Mouse (Mus musculus) forebrain, embryonic 15.5 days (tissue): ENCODE measurements around the gene Patl2. TPM values are rescaled to one million over a fixed set of nuclear protein-coding genes. Genes with fewer than 3 reads are reported as not detected.

Source experiments
- ATAC-seq: fragments of 200-750 bp; cut with Nextera tagmentation; replicated peaks from 2 replicates; pipeline ENCODE4 v1.8.0; 2017; ENCODE audit warnings: mild to moderate bottlenecking, moderate TSS enrichment, moderate library complexity
- H3K27ac ChIP-seq: fragments of 300-500 bp; sonication (generic); replicated peaks from 2 replicates; pipeline ENCODE4 v1.5.1; 2015; ENCODE audit warnings: mild to moderate bottlenecking, inconsistent platforms
- H3K27me3 ChIP-seq: fragments of 300-500 bp; sonication (generic); 2 replicates; pipeline ENCODE4 v1.6.1; 2015; ENCODE audit warnings: inconsistent platforms
- H3K36me3 ChIP-seq: fragments of 300-500 bp; sonication (generic); 2 replicates; pipeline ENCODE4 v1.6.1; 2015; ENCODE audit warnings: mild to moderate bottlenecking, inconsistent platforms
- H3K4me1 ChIP-seq: fragments of 300-500 bp; sonication (generic); 2 replicates; pipeline ENCODE4 v1.6.1; 2015; ENCODE audit warnings: inconsistent platforms
- H3K4me2 ChIP-seq: fragments of 300-500 bp; sonication (generic); replicated peaks from 2 replicates; pipeline ENCODE4 v1.6.1; 2015; ENCODE audit warnings: mild to moderate bottlenecking, inconsistent platforms
- H3K4me3 ChIP-seq: fragments of 300-500 bp; sonication (generic); 2 replicates; pipeline ENCODE4 v1.5.1; 2015; ENCODE audit warnings: mild to moderate bottlenecking, inconsistent platforms
- H3K9ac ChIP-seq: fragments of 300-500 bp; sonication (generic); replicated peaks from 2 replicates; pipeline ENCODE4 v1.6.1; 2015; ENCODE audit warnings: mild to moderate bottlenecking, inconsistent platforms
- H3K9me3 ChIP-seq: fragments of 300-500 bp; sonication (generic); 2 replicates; pipeline ENCODE4 v1.6.1; 2016; ENCODE audit warnings: inconsistent platforms
- WGBS: fragments of 180-500 bp; shearing (Covaris S2); methylation state at CpG from one replicate; pipeline ENCODE4 v1.1.7; 2015; ENCODE audit warnings: mixed read lengths; 5-methylcytosine and 5-hydroxymethylcytosine counted together
- polyA plus RNA-seq: library from polyadenylated mRNA; unstranded; fragments of >200 nt; fragmentation: Nextera tagmentation; extraction: Ambion mirVana; gene quantifications from 2 replicates; pipeline ENCODE4 v1.2.1, GENCODE M21; 2015

The Patl2 gene
- not detected in 2 replicates for polyA plus RNA-seq

DNA sequence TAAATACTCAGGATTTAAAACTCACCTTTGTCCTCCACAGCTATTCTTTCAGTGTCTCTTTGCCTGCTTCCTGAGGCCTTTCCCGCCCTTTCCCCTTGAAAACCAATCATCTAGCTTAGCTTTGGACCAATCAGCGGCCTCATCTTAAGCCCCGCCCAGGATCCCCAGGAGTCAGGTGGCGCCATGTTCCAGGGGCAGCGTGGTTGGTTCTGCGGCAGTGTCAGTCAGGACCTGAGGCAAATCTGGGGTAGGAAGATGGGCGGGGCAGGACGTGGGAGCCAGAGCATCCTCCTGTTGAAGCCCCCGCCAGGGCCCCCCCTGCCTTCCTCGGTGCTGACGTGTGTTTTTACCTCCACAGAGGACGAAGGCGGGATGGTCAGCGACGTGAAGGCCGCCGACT is at the start of gene Patl2, which contains the start of gene Terb2:
Gene Patl2, minus strand, starts transcription at position 84 of the 400 bp plus-strand sequence.
Gene Terb2, plus strand, starts transcription at position 167 of the 400 bp plus-strand sequence.
- no peak for ATAC-seq

DNA sequence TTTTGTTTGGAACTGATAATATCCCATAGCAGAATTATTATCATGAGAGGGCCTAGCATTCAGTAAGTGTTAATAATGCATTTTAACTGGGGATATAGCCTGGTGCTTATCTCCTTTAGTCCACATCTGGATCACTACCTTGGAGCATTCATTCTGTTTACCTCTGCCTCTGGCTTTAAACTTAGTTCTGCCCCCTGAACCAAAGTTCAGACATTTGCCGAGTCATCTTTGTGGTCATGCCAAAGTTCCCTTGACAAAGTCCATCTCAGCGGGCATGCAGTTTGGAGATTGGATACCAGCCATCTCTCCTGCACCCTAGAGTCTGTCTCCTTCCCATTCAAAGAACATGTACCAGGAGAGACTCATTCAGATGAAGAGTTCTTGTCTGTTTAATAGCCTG is 49.4 kb upstream of the Patl2 start:
- Histone ChIP-seq H3K27me3 (no peaks in the 10 kb centered on the region), H3K9ac (peak overlapping the region; percentile 48), H3K4me1 (peaks cover 13% of the 10 kb centered on the region), H3K9me3 (no peaks in the 10 kb centered on the region), H3K4me3 (peak overlapping the region; percentile 58), H3K36me3 (no peaks in the 10 kb centered on the region), H3K27ac (no peak overlapping the region), H3K4me2 (peak overlapping the region; percentile 64)
- no peak for ATAC-seq
- 79% methylated on average over 2 of the region's 2 CpGs for WGBS

More for the DNA sequence above, at the start of gene Patl2, which contains the start of gene Terb2:
- no peaks in the 10 kb centered on the region for H3K4me1 ChIP-seq
- H3K9ac ChIP-seq = no peak within 1 kb of the TSS
- 81% methylated on average over 17 of the region's 17 CpGs for WGBS
- H3K27ac ChIP-seq = no peak within 1 kb of the TSS
- H3K4me3 ChIP-seq = no peak within 1 kb of the TSS
- no peaks in the 10 kb centered on the region for H3K27me3 ChIP-seq
- no peaks in the 10 kb centered on the region for H3K9me3 ChIP-seq
- no peak within 1 kb of the TSS for H3K4me2 ChIP-seq
- H3K36me3 ChIP-seq = no peaks in the 10 kb centered on the region

DNA sequence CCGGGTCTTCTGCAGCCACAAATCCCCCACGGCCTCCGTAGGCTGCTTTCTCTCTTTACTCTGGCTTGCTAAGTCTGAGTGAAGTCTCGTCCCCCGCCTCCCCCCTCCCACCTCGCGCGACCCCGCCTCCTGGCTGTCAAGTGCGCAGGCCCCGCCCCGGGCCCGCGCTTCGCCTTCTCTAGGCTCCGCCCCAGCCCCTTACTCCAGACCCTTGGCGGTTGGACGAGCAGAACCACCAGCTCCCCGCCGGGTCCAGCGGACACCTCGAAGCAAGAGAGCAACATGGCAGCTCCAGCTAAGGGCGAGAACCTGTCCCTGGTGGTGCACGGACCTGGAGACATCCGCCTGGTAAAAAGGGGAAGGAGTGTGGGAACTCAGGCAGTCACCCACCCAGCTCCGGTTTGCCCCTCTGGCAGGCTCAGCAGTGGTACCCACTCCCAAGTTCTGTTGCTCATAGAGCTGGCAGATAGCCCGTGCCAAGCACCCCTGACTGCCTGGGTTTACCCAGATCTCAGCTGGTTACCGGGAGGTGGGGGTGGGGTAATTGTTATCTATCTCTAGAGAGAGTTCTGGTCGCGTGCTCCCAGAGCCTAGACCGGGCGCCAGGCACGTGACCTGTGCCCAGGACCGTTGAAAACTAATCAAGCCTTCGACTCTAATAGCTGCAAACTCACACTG is 48.8 kb upstream of the Patl2 start, which contains the start of gene Sord:
Gene Sord, plus strand, starts transcription at position 139 of the 678 bp plus-strand sequence.
- H3K4me3 ChIP-seq = peak within 1 kb of the TSS; percentile 58
- under 1% methylated on average over 35 of the region's 35 CpGs for WGBS
- peak; percentile 95 for ATAC-seq

DNA sequence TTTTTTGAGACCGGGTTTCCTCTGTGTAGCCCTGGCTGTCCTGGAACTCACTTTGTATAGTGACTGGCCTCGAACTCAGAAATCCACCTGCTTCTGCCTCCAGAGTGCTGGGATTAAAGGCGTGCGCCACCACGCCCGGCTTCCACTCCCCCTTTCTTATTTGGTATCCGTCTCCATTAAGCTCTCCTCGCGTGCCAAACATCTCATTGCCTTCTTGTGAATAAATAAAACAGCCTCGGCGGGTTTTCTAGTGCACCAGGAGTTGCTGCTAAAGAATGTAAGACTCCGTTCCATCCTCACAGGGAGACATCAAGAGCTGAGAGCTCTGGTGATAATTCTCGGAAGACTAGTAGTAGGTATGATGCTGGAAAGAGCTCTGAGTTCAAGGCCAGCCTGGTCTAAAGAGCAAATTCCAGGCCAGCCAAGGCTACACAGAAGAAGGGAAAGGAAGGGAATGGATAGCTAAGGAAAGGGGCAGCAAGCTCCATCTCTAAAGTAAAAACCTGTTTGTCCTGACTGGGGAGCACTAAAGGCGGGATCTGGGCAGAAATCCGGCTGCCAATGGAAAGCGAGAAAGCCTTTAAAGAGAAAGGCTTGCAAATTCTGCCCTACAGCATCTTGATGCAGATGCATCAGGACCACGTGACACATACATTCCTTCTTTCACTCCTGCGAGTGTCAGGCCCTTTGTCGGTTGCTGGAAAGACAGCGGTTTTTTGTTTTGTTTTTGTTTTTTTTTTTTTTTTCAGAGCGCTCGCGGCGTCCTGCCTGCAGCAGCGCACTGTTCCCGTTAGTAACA is 48.0 kb upstream of the Patl2 start:
- Histone ChIP-seq H3K9me3 (no peaks in the 10 kb centered on the region), H3K4me3 (peak overlapping the region; percentile 58), H3K4me2 (peak overlapping the region; percentile 64), H3K27ac (peak overlapping the region; percentile 86), H3K9ac (peak overlapping the region; percentile 48), H3K27me3 (no peaks in the 10 kb centered on the region), H3K36me3 (no peaks in the 10 kb centered on the region), H3K4me1 (peaks cover 13% of the 10 kb centered on the region)
- ATAC-seq = peak; percentile 47
- WGBS = 5% methylated on average over 26 of the region's 26 CpGs

More for the DNA sequence above, 48.8 kb upstream of the Patl2 start, which contains the start of gene Sord:
- H3K4me2 ChIP-seq = peak within 1 kb of the TSS; percentile 64
- H3K27me3 ChIP-seq = no peaks in the 10 kb centered on the region
- H3K9ac ChIP-seq = peak within 1 kb of the TSS; percentile 48
- H3K27ac ChIP-seq = peak within 1 kb of the TSS; percentile 86
- no peaks in the 10 kb centered on the region for H3K9me3 ChIP-seq
- peaks cover 13% of the 10 kb centered on the region for H3K4me1 ChIP-seq
- no peaks in the 10 kb centered on the region for H3K36me3 ChIP-seq

DNA sequence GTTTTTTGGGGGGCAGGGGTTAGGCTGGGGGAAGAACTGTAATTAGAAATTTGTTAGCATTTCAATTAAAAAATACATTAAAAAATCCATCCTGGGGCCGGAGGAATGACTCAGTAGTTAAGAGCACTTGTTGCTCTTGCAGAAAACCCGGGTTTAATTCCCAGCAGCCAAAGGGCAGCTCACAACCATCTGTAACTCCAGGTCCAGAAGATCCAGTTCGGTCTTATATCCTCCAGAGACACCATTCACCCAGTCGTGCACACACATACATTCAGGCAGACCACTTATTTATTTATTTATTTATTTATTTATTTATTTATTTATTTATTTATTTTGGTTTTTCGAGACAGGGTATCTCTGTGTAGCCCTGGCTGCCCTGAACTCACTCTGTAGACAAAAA is 47.4 kb upstream of the Patl2 start:
- Histone ChIP-seq H3K27ac (no peak overlapping the region), H3K36me3 (no peaks in the 10 kb centered on the region), H3K4me3 (peak overlapping the region; percentile 58; the same call in 1 of the 2 replicates), H3K9ac (no peak overlapping the region), H3K4me1 (peaks cover 13% of the 10 kb centered on the region), H3K4me2 (peak overlapping the region; percentile 64), H3K27me3 (no peaks in the 10 kb centered on the region), H3K9me3 (no peaks in the 10 kb centered on the region)
- ATAC-seq = no peak; the same call in 1 of the 2 replicates
- WGBS = 56% methylated on average over 5 of the region's 5 CpGs

DNA sequence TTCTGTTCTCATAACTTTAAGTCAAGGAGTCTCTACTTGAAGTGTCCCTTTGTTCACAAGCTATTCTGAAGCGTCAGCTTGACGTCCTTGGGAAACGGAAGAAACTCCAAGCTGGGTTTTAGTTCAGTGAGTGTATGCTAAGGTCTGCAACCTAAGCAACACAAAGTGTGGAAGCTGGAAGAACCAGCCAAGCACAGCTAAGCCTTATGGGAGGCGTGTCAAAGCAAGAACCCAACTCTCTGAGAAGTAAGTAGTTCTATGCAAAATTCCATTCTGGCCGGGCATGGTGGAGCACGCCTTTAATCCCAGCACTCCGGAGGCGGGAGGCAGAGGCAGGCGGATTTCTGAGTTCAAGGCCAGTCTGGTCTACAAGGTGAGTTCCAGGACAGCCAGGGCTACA is 45.6 kb upstream of the Patl2 start:
- H3K4me3 ChIP-seq = no peak overlapping the region
- ATAC-seq = no peak
- no peak overlapping the region for H3K9ac ChIP-seq
- no peaks in the 10 kb centered on the region for H3K36me3 ChIP-seq
- H3K4me1 ChIP-seq = peaks cover 13% of the 10 kb centered on the region
- no peak overlapping the region for H3K27ac ChIP-seq
- H3K4me2 ChIP-seq = no peak overlapping the region
- no peaks in the 10 kb centered on the region for H3K27me3 ChIP-seq
- no peaks in the 10 kb centered on the region for H3K9me3 ChIP-seq
- WGBS = 80% methylated on average over 9 of the region's 9 CpGs

DNA sequence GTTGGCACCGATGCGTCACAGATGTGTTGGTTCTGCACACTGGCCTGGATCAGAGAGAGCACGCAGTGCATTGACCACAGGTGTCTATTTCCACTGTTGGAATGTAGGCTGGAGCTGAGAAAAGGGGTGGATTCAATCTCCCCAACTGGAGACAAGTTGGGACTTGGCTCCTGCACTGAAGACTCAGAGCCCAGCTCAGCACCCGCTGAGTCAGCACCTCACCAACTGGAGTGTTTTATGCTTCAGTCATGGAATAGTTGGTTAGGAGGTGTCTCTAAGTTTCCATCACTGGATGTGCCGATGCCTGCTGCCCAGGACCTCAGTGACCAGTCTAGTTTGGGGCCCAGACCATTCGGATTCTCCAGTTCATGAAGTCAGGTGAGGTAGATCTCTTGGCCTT is 44.4 kb upstream of the Patl2 start:
- no peak overlapping the region for H3K4me2 ChIP-seq
- no peaks in the 10 kb centered on the region for H3K36me3 ChIP-seq
- H3K4me1 ChIP-seq = peaks cover 10% of the 10 kb centered on the region
- 91% methylated on average over 6 of the region's 6 CpGs for WGBS
- no peaks in the 10 kb centered on the region for H3K27me3 ChIP-seq
- no peak for ATAC-seq
- H3K4me3 ChIP-seq = no peak overlapping the region
- H3K9ac ChIP-seq = no peak overlapping the region
- no peak overlapping the region for H3K27ac ChIP-seq
- no peaks in the 10 kb centered on the region for H3K9me3 ChIP-seq

DNA sequence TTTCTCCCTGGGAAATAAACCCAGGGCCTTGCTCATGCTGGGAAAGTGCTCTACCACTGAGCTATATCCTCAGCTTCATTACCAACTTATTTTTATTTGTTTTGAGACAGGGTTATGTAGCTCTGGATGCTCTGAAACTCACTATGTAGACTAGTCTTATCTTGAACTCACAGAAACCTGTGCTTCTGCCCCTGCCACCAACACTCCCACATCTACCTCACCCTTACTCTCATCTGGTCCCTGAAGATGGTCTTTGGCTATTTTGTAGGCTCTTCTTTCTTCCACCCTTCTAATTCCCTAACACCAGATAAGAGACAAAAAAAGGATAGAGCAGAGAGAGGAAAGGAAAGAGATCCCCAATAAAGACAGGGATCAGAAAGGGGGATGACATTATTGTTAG is 37.7 kb upstream of the Patl2 start:
- ATAC-seq = no peak
- no peak overlapping the region for H3K4me3 ChIP-seq
- no peaks in the 10 kb centered on the region for H3K9me3 ChIP-seq
- H3K36me3 ChIP-seq = no peaks in the 10 kb centered on the region
- no peaks in the 10 kb centered on the region for H3K4me1 ChIP-seq
- no peaks in the 10 kb centered on the region for H3K27me3 ChIP-seq
- H3K27ac ChIP-seq = no peak overlapping the region
- no peak overlapping the region for H3K4me2 ChIP-seq
- no peak overlapping the region for H3K9ac ChIP-seq

DNA sequence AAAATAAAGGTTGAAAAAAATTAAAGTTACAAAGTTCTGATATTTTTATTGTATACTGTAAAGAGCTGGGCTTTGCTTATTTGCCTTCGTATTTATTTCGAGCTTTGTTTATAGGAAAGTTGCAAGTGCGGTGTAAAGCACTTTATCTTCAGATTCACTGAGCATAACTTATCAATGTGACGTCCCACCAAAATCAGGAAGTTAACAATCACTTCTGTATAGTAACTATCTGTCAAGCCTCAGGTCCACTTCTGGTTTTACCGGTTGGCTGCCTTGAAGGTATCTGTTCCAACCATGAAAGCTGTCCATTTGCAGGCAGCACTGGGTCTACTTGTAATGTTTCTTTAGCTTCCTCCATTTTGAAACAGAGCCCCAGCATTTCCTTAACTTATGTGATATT is 36.3 kb upstream of the Patl2 start:
- H3K27me3 ChIP-seq = no peaks in the 10 kb centered on the region
- no peak overlapping the region for H3K9ac ChIP-seq
- WGBS = 92% methylated on average over 5 of the region's 5 CpGs
- H3K4me3 ChIP-seq = no peak overlapping the region
- no peaks in the 10 kb centered on the region for H3K9me3 ChIP-seq
- no peak for ATAC-seq
- H3K36me3 ChIP-seq = no peaks in the 10 kb centered on the region
- H3K4me2 ChIP-seq = no peak overlapping the region
- H3K27ac ChIP-seq = no peak overlapping the region
- no peaks in the 10 kb centered on the region for H3K4me1 ChIP-seq

DNA sequence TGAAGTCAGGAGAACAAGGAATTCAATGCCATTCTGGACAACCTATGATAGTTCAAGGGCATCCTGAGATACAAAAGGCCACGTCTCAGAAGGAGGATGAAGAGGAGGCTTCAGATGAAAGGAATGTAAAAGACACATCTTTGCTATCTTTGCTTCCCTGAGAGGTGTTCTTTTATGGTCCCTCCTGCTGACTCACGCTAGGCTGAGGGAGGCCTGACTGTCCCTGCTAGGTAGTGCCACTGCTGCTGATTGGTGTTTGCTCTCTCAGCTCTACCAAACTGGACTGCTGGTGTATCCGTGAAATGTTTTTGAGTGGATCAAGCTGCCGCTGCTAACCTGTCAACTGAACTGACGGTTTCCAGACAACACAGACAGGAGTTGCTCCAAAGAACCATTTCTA is 35.8 kb upstream of the Patl2 start:
- Histone ChIP-seq H3K9me3 (no peaks in the 10 kb centered on the region), H3K36me3 (no peaks in the 10 kb centered on the region), H3K9ac (no peak overlapping the region), H3K4me3 (no peak overlapping the region), H3K27ac (no peak overlapping the region), H3K27me3 (no peaks in the 10 kb centered on the region), H3K4me1 (no peaks in the 10 kb centered on the region), H3K4me2 (no peak overlapping the region)
- 70% methylated on average over 5 of the region's 5 CpGs for WGBS
- ATAC-seq = no peak

DNA sequence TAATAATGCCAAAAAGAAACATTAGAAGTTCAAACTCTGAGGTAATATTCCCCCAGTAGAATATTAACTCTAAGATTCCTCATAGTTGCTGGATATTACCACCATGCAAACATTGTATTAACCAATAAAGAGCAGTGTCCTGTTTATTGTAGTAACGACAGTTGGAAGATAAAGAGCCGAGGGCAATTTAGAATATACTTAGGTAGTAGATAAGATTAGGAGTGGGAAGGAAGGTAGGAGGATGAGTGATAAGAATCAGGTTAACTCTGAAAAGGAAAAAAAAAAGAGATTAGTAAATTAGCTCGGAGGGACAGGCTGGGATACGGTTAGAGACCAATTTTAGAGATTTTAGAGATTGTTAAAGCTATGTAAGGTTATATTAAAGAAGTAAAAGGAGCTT is 35.4 kb upstream of the Patl2 start:
- Histone ChIP-seq H3K4me1 (no peaks in the 10 kb centered on the region), H3K27ac (no peak overlapping the region), H3K4me3 (no peak overlapping the region), H3K36me3 (no peaks in the 10 kb centered on the region), H3K9ac (no peak overlapping the region), H3K4me2 (no peak overlapping the region), H3K9me3 (no peaks in the 10 kb centered on the region), H3K27me3 (no peaks in the 10 kb centered on the region)
- WGBS = 87% methylated on average over 4 of the region's 4 CpGs
- no peak for ATAC-seq

DNA sequence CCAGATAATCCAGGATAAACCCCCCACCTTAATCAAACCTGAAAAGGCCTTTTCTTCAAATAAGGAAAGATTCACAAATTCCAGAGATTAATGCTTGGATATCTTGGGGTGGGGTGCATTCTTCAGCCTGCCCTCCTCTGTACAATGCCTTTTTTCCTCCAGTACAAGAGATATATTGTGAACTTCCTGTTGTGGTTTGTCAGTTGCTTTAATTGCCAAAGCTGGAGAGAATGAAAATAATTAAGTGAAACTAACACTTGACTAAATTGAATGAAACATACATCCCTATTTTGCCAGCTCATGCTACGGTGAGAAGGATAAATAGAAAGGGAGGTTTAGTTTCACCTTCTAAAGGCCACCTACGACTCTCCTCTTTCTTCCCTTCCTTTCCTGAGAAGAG is 32.2 kb upstream of the Patl2 start:
- H3K27me3 ChIP-seq = no peaks in the 10 kb centered on the region
- ATAC-seq = no peak
- no peak overlapping the region for H3K27ac ChIP-seq
- H3K9me3 ChIP-seq = no peaks in the 10 kb centered on the region
- no peaks in the 10 kb centered on the region for H3K36me3 ChIP-seq
- no peak overlapping the region for H3K9ac ChIP-seq
- H3K4me1 ChIP-seq = no peaks in the 10 kb centered on the region
- H3K4me3 ChIP-seq = no peak overlapping the region
- 54% methylated on average over 2 of the region's 2 CpGs for WGBS
- H3K4me2 ChIP-seq = no peak overlapping the region
